Mouse (Mus musculus): ENCODE data around the gene Vat1l. TPM values are rescaled to one million over a fixed set of nuclear protein-coding genes. Genes with fewer than 3 reads are reported as not detected.

The Vat1l gene
- polyA plus RNA-seq (2017; shearing (Covaris generic)), result under 1 TPM in 1 of 2 experiments, not detected in 1; 0.65 TPM

GRCm38 (mm10) chr8:114205221-114205901 lies at the start of gene Vat1l:
Gene Vat1l (plus strand): TSS chr8:114205612.

GRCm38 (mm10) chr8:114417786-114418185 lies 212.4 kb downstream of the Vat1l start, which contains the start of gene Clec3a:
Gene Clec3a (plus strand): TSS chr8:114418086.

Other genes starting within 250 kb of the Vat1l start
- gene Nudt7, start 72.1 kb upstream of the Vat1l start, polyA plus RNA-seq (2017; shearing (Covaris generic)), result 10 to 100 TPM; 19.6 to 24.0 TPM
- not detected for gene Clec3a, start 212.5 kb downstream of the Vat1l start, polyA plus RNA-seq (2017; shearing (Covaris generic))
- 1 to 10 TPM; 7.4 to 7.8 TPM for gene Wwox, start 234.0 kb downstream of the Vat1l start, polyA plus RNA-seq (2017; shearing (Covaris generic))